Mouse (Mus musculus) small intestine, adult 2 months (tissue): ENCODE data around the gene Ryr2. TPM values are rescaled to one million over a fixed set of nuclear protein-coding genes. Genes with fewer than 3 reads are reported as not detected.
A peak's percentile ranks its signal among the peaks of the same experiment; 100 is the strongest.
"Not testable (repeated sequence)": the region's sequence is repeated elsewhere in the genome, so short reads cannot be mapped to it uniquely, and the experiment has no call there.

ENCODE experiments used
- H3K27ac ChIP-seq: fragments of 200-500 bp; 2 replicates; pipeline ENCODE4 v1.5.1; 2012; ENCODE audit warnings: low read depth, low read length, control low read depth, inconsistent platforms; ENCODE audit not compliant: insufficient read depth
- H3K27me3 ChIP-seq: fragments of 200-500 bp; 2 replicates; pipeline ENCODE4 v1.6.1; 2012; ENCODE audit warnings: mild to moderate bottlenecking, moderate library complexity, low read length, inconsistent platforms; ENCODE audit not compliant: control insufficient read depth, insufficient read depth
- H3K36me3 ChIP-seq: fragments of 200-500 bp; 2 replicates; pipeline ENCODE4 v1.6.1; 2012; ENCODE audit warnings: mild to moderate bottlenecking, low read length, control low read depth, inconsistent platforms; ENCODE audit not compliant: control insufficient read depth, insufficient read depth
- H3K4me1 ChIP-seq: fragments of 200-500 bp; 2 replicates; pipeline ENCODE4 v1.6.1; 2012; ENCODE audit warnings: low read length, inconsistent platforms, mixed read lengths; ENCODE audit not compliant: control insufficient read depth, insufficient read depth, insufficient read length
- H3K4me3 ChIP-seq: fragments of 200-500 bp; 2 replicates; pipeline ENCODE4 v1.5.1; 2012; ENCODE audit warnings: low read depth, mild to moderate bottlenecking, control low read depth, inconsistent platforms, low read length, moderate library complexity
- CTCF ChIP-seq: fragments of 200-500 bp; IDR thresholded peaks from 2 replicates; pipeline ENCODE4 v1.5.1; 2012; ENCODE audit warnings: low read depth, mild to moderate bottlenecking, control low read depth, inconsistent platforms, low read length, moderate library complexity, mixed read lengths; ENCODE audit not compliant: insufficient replicate concordance, insufficient read length; ENCODE audit errors: extremely low read depth
- POLR2A ChIP-seq: fragments of 200-500 bp; IDR thresholded peaks from 2 replicates; pipeline ENCODE4 v1.6.1; 2012; ENCODE audit warnings: low read depth, mild to moderate bottlenecking, control low read depth, inconsistent platforms, low read length, moderate library complexity
- WGBS: fragments of 180-500 bp; shearing (Covaris S2); methylation state at CpG from one replicate; pipeline ENCODE4 v1.1.7; 2018; 5-methylcytosine and 5-hydroxymethylcytosine counted together
- polyA plus RNA-seq: library from polyadenylated mRNA; depleted of rRNA; stranded (reverse); fragments of >200 nt; gene quantifications from 2 replicates; pipeline ENCODE4 v1.2.3, GENCODE M21; 2012; rRNA removed

The Ryr2 gene
- polyA plus RNA-seq, result 0.37 TPM in 2 replicates

- H3K27me3 ChIP-seq, result no peaks in the 10 kb centered on the region; the same call in none of the 2 replicates
- WGBS, result 12% methylated on average over 59 of the region's 64 CpGs
- no peaks in the 10 kb centered on the region for H3K36me3 ChIP-seq
- H3K4me1 ChIP-seq, result no peaks in the 10 kb centered on the region
- TF ChIP-seq POLR2A (no peak), CTCF (0 out of 2 replicates have a peak, but pooled peaks have one; percentile 22)
- no peak within 1 kb of the TSS for H3K27ac ChIP-seq
- H3K4me3 ChIP-seq, result peak within 1 kb of the TSS; percentile 51
Measured at GRCm38 (mm10) chr13:12106662-12107632, at the start of gene Ryr2. Ryr2 (minus strand) TSS chr13:12106945.

GRCm38 (mm10) chr13:12153922-12154321 lies 47.2 kb upstream of the Ryr2 start:
- Histone ChIP-seq H3K36me3 (no peaks in the 10 kb centered on the region), H3K4me3 (no peak overlapping the region), H3K27me3 (no peaks in the 10 kb centered on the region), H3K27ac (no peak overlapping the region), H3K4me1 (no peaks in the 10 kb centered on the region)
- 77% methylated on average over 11 of the region's 11 CpGs for WGBS
- no peak for TF ChIP-seq POLR2A
- no peak for TF ChIP-seq CTCF

- WGBS, result 48% methylated on average over 6 of the region's 6 CpGs
- no peaks in the 10 kb centered on the region for H3K4me1 ChIP-seq
- H3K36me3 ChIP-seq, result no peaks in the 10 kb centered on the region
- H3K4me3 ChIP-seq, result no peak overlapping the region
- H3K27ac ChIP-seq, result no peak overlapping the region
- TF ChIP-seq POLR2A, result no peak
- no peak for TF ChIP-seq CTCF
- H3K27me3 ChIP-seq, result no peaks in the 10 kb centered on the region
Measured at GRCm38 (mm10) chr13:12146918-12147507, 40.3 kb upstream of the Ryr2 start.

- Histone ChIP-seq H3K27ac (no peak overlapping the region), H3K27me3 (no peaks in the 10 kb centered on the region), H3K4me1 (no peaks in the 10 kb centered on the region), H3K4me3 (no peak overlapping the region), H3K36me3 (no peaks in the 10 kb centered on the region)
- 69% methylated on average over 2 of the region's 2 CpGs for WGBS
- TF ChIP-seq CTCF (no peak), POLR2A (no peak)
Measured at GRCm38 (mm10) chr13:12146402-12146801, 39.7 kb upstream of the Ryr2 start.

GRCm38 (mm10) chr13:12143347-12143746 lies 36.6 kb upstream of the Ryr2 start:
- Histone ChIP-seq H3K36me3 (no peaks in the 10 kb centered on the region), H3K27ac (no peak overlapping the region), H3K4me1 (no peaks in the 10 kb centered on the region), H3K4me3 (no peak overlapping the region), H3K27me3 (no peaks in the 10 kb centered on the region)
- TF ChIP-seq CTCF (no peak), POLR2A (no peak)
- 87% methylated on average over 5 of the region's 5 CpGs for WGBS

GRCm38 (mm10) chr13:12136461-12136860 lies 29.7 kb upstream of the Ryr2 start:
- WGBS, result 81% methylated on average over 10 of the region's 10 CpGs

GRCm38 (mm10) chr13:12133549-12133948 lies 26.8 kb upstream of the Ryr2 start:
- no peak overlapping the region for H3K27ac ChIP-seq
- no peaks in the 10 kb centered on the region for H3K4me1 ChIP-seq
- TF ChIP-seq CTCF, result no peak
- no peak for TF ChIP-seq POLR2A
- H3K4me3 ChIP-seq, result no peak overlapping the region
- 58% methylated on average over 7 of the region's 7 CpGs for WGBS
- no peaks in the 10 kb centered on the region for H3K27me3 ChIP-seq
- no peaks in the 10 kb centered on the region for H3K36me3 ChIP-seq

More at GRCm38 (mm10) chr13:12136461-12136860, 29.7 kb upstream of the Ryr2 start:
- not testable (repeated sequence) for H3K4me1 ChIP-seq, H3K36me3 ChIP-seq, H3K4me3 ChIP-seq, H3K27me3 ChIP-seq, H3K27ac ChIP-seq
